Mouse (Mus musculus) thymus, postnatal 14 days (tissue): ENCODE results near the gene Soga1.

ENCODE experiments used
- DNase-seq: peaks from one replicate; pipeline ENCODE4 v3.0.0; 2021

Gene Soga1

GRCm38 (mm10) chr2:157078793-157079700, at the start of gene Soga1:
TSS of gene Soga1 (minus strand) at chr2:157079254.
- DNase-seq = peak; percentile 78

GRCm38 (mm10) chr2:157128072-157128471, 49.0 kb upstream of the Soga1 start:
- DNase-seq = no peak

- DNase-seq = no peak
Measured at GRCm38 (mm10) chr2:157127370-157127769, 48.3 kb upstream of the Soga1 start.

- no peak for DNase-seq
Measured at GRCm38 (mm10) chr2:157125246-157125645, 46.2 kb upstream of the Soga1 start.

DNA sequence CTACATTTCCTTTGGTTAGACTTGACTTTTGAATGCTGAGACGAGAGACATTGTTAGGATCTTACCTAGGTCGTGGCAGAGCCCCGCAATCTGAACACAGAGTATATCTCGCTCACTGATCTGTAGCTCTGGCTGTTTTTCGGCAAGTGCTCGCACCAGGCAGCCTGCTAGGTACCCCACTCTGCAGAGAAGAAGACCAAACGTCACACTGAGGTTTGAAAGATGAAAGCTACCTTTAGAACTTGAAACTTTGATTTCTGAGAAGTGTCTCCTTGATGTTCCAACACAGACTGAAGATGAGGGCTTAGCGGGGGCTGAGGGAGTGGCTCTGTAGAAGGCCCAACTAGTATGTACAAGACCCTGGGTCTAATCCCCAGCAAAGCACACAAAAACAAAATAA, 42.7 kb upstream of the Soga1 start:
- DNase-seq = peak; percentile 58

GRCm38 (mm10) chr2:157119075-157119474, 40.0 kb upstream of the Soga1 start:
- DNase-seq = peak; percentile 45

DNA sequence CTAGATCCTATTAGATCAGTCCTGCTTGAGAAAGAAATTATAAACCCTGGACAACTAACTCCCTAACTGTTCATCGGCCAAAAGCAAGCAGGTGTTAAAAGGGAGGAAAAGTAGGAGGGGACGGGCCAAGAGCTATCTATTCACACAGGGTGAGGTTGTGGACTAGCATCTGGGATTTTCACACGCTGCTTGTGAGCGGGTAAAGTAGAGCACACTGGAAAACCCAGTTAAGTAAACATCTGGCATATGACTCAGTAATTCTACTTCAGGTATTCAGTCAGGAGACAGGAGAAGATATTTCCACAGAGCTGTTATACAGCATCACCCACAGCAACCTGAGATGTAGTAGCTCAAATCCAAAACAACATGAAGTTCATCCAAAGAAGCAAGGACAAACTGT, 39.5 kb upstream of the Soga1 start:
- no peak for DNase-seq

- no peak for DNase-seq
Measured at GRCm38 (mm10) chr2:157116964-157117363, 37.9 kb upstream of the Soga1 start.

DNA sequence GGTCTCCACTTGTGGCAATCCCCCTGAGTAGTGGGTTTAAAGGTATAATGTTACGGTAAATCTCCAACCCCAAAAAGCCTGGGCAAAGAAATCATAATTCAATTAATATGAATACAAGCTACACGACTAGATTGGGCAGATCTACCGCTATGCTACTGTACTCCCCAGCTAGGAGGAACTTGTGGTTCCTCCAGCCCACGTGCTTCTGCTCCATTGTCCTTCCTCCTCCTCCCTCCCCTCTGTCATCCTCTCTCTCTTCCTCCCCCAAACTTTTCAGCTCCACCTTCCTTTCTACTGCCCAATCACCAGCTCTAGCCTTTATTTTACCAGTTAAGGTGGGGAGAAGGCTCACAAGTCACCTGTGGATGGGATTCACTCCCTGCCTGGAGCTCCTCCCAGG, 29.2 kb upstream of the Soga1 start:
- no peak for DNase-seq

DNA sequence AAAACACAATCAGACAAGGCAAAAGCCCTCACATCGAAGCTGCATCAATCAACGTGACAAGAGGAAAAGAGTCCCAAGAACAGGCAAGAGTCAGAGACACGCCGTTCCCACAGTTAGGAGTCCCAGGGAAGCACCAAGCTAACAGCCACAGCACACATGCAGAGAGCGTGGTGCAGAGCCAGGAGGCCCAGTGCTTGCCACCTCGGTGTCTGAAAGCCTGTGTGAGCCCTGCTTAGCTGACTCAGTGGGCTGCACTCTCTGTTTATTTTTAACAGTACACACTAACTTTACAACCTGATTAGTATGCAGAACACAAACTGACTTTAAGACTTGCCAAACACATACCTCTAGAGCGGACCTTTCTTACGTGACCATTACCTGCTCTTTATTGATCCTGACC, 25.4 kb upstream of the Soga1 start:
- DNase-seq = no peak

DNA sequence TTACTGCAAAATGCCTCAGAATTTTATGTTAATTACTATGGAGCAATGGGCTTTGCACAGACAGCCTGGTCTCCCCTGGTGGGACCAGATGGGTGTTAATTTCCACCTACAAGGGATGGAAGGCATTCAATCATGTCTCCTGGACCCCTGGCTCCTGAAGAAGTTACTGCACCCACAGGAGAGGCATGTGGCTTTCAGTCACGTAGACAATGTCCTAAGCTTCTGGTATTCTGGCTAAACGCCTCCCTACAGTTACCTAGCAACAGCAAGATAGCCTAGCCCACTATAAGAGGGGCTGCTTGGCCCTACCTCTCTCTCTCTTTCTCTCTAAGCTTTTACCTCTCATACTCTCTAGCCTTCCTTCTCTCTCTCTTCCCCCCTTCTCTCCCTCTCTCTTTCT, 23.2 kb upstream of the Soga1 start:
- no peak for DNase-seq

GRCm38 (mm10) chr2:157101650-157102049, 22.6 kb upstream of the Soga1 start:
- DNase-seq = no peak

- no peak for DNase-seq
Measured at GRCm38 (mm10) chr2:157100319-157100605, 21.2 kb upstream of the Soga1 start.

DNA sequence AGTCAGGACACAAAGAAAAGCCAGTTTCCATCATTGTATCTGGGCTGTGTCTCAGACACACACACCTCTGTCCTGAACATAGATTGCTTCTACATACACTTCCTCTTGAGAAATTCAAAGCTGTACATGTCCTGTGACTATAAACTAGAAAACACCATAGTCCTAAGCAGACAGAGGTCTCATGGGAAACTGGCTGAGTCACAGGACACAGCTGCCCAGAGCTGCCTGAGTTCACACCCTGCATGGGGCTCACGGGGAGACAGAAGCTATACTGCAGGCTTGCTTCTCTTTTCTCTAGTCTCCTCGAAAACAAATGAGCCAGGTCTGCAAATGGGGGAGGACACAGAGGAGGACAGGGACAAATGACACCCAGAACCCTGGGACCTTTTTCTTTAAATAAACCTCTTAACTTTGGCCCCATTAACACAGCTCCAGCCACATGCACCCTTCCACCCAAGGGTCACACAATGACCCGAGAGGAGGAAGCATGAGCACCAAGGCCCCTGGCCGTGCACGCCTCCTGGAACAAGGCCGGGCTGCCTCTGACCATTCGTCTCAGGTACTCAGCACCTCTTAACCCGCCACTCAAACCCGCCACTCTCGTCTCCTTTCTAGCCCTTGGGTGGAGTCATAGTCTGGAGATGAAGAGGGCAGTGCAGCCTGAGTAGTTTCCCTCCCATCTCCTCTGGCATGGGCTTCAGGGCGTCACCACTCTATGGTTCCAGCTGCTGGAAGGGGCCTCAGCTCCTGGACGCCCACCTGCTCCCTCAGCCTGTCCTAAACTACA, 20.7 kb upstream of the Soga1 start:
- DNase-seq = no peak

GRCm38 (mm10) chr2:157095005-157095755, 16.1 kb upstream of the Soga1 start:
- DNase-seq = peak; percentile 59

DNA sequence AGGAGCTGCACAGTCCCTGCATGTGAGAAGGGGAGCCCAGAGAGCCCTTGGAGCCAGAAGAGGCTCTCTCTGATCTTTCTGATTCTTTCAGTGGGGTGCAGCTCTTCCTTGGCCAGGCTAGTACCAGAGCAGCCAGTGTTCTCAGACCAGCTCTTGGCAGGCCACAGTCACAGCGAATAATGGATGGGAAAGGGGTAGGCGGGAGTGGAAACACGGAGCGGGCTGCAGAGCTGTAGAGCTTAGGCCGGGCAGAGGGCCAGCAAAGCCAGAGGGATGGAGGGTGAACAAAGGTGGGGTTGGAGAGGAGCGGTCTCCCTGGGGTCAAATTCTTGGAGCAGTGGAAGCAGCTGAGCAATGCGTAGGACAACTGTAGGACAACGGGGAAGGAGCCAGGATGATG, 13.0 kb upstream of the Soga1 start:
- DNase-seq = no peak

DNA sequence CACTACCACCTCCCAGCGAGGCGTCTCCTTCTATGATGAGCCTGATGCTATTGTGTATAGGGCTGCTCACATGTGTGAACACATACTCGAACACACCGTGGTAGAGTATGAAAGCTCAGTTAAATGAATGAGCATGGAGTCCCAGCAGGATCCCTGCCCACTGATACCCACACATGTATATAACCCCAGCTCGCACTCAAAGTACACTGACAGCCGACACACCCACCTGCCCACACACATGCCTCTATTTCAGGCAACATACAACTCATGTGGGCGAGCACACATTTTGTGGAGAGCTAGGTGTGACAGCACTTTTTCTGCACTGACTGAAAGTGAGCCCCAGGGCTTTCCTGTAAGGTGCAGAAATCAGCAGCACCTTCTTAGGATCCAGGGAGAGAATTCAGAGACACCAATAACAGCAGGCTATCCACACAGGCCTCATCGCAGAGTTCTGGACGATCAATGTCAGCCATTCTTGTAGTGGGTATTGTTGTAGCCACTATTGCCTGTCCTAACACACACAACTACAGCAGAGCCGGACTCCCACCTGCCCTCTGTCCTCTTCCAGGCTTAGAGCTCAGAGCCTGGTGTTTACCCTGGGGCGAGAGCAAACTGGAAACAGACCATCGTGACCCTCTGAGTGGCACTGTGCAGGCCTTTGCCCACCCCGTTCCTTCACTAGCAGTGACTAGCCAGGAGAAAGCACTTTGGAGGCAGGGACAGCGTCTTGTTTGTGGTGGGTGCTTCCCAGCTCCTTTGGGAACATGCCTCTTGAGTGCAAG, 8.7 kb upstream of the Soga1 start:
- DNase-seq = no peak

- no peak for DNase-seq
Measured at GRCm38 (mm10) chr2:157086796-157087195, 7.7 kb upstream of the Soga1 start, which contains the start of gene Tldc2. TSS of gene Tldc2 (plus strand) at chr2:157087055.

DNA sequence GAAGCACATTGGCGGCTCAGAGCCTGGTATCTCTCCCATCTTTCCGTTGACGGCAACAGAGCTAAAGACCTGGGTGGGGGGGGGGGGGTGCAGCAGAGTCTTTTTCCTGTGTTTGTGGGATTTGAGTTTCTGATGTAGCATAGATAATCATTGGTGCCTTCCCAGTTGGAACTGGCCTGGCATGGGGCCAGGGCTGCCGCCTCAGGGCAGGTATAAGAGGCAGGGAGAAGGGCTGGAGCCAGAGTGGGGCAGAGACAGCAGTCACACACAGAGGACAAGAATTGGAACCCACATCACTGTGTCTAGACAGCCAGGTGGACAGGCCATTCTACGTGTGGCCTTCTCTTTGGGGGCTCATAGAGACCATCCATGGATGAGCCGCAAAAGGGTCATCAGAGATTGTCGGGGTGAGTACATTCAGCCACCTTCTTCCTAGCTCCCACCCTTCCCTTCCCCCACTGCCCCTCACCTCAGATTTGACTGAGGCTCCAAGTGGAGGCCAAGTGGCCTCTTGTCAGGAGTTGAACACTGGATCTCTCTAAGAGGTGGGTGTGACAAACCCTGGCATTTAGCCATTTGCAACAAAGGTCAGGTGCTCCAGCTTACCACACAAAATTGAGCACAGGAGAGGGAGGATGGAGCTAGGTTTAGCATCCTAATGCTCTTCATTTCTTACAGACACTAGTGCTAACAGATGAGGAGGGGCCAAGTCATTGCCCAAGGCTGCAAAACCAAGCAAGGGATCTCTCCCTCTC, 6.0 kb upstream of the Soga1 start:
- no peak for DNase-seq

DNA sequence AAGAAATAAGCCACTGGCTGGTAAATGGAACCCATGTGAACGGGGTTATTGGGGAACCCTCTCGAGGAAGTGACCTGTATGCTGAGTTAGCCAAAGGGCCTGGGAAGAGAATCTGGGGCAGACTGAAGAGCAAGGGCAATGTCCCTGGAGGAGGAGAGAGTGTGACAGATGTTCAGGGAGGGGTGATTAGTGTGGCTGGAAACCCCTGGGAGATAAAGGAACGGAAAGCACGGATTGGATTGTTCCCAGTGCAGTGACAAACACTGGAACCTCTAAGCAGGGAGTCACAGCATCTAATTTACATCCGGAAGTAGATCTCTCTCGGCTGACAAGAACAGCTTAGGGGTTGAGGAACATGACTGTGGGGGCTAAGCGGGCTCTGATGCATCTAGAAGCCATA, 2.9 kb upstream of the Soga1 start:
- DNase-seq = no peak

GRCm38 (mm10) chr2:157081331-157081730, 2.3 kb upstream of the Soga1 start:
- no peak for DNase-seq

DNA sequence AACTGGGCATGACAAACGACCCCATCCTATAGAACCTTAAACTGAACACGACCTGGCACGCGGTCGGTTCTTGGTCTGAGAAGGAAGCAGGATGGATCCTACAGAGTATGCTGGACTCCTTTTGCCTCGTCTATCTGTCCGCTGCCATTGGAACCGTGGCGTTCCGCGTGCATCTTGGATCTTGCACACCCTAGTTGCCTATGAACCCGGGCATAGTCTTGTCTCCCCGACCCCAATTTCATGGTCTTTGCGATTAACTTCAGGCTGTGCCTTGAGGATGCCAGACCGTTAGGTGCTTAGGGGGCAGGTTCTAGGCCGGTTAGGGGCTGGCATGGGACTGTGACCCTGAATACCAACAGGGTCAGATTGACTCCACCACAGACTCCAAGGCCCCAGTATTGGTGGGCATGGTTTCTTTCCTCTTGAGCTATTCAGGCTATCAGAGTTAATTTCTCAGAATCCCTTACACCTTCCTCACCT, 687 bp upstream of the Soga1 start:
- no peak for DNase-seq
